Mouse (Mus musculus) B cell, adult (primary cell): ENCODE results near the gene Samd11. TPM values are rescaled to one million over a fixed set of nuclear protein-coding genes. Genes with fewer than 3 reads are reported as not detected.

Experiments
- total RNA-seq: library from RNA; stranded (reverse); gene quantifications from 4 replicates; pipeline ENCODE4 v1.2.4, GENCODE M21; 2023; ENCODE audit not compliant: inconsistent age

Samd11 gene
- 6.6 to 11.7 TPM (median 9.7 TPM) in 4 replicates for total RNA-seq

DNA sequence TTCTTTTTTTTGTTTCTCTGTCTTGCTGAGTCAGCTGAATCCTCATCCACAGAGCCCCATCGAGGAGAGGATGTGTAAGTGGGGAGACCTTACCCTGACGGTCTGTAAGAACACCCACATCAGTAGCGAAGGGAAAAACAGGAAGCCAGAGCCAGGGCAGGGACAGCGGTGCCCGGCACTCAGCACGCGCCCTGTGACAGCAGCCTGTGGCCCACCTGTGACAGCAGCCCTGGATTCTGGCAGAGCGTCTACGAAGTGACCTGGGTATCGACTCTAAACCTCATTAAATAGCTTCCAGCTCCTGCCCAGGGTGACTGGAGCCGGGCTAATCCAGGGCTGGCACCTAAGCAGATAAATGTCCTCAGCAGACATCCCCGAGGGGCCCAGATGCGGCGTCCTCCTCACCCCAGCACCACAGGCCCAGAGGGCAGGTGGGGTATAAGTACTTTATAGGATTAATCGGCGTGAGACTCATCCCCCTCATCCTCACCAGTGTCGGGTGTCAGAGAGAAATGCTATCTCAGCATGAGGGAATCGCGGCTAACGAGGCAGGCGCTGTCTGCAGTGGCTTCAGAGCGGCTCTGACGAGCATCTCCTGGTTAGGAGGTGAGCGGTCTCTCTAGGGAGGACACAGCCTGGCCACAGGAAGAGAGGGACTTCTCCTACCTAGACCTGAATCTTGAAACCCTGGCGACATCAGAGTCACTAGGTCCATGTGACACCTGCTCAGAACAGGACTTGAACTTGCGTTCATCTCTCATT, at the start of gene Samd11:
Gene Samd11, minus strand, starts transcription at position 580 of the 762 bp plus-strand sequence.

GRCm38 (mm10) chr4:156235808-156236533, 19.5 kb downstream of the Samd11 start, which contains the start of gene Noc2l:
Gene Noc2l (plus strand): TSS chr4:156236010.

DNA sequence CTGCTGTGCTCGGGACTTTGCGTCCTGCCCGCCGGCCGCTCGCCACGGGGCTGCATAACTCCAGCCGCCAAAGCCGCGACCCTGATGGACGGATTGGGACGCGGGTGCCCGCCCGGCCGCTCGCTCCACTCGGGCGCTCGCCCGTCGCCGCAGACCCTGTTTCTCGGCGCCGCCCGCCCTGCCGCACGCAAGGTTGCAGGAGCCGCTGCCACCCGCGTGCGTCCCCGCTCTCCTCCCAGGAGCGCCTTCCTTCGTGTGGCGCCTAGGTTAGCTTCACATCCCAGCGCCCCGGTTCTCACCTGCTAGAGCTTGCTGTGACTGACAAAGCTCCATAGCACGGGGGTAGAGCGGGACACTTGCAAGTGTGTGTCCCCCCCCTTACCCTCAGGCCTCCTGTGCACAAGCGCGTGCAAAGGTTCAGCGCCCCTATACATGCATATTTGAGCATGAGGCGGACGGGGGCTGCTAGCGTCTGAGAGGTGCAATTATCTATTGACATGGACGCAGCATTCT, 20.7 kb downstream of the Samd11 start, which contains the start of gene Plekhn1:
Gene Plekhn1, minus strand, starts transcription at position 157 of the 513 bp plus-strand sequence.

GRCm38 (mm10) chr4:156215649-156216048, 39.8 kb downstream of the Samd11 start, which contains the start of gene Perm1:
Gene Perm1 (plus strand): TSS chr4:156215868.

DNA sequence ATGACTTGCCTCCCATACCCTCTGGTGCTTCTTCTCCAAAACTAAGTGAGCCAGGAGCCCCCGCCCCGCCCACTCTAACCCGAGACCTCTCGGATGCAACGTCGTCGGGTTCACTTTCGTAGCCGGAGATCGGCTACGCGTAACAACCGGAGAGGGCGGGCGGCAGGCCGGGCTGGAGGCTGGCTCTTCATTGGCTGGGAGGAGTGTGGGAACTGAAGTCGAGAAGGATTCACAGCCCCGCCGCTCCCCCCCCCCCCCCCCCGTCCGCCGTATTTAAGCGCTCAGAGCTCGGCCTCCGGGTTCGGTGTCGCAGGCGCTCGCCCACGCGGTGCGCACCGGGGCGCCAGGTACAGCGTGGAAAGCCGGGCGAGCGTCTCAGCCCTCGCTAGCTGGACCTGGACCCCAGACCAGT, 52.5 kb downstream of the Samd11 start, which contains the start of gene AW011738:
Gene AW011738, plus strand, starts transcription at position 304 of the 412 bp plus-strand sequence.

DNA sequence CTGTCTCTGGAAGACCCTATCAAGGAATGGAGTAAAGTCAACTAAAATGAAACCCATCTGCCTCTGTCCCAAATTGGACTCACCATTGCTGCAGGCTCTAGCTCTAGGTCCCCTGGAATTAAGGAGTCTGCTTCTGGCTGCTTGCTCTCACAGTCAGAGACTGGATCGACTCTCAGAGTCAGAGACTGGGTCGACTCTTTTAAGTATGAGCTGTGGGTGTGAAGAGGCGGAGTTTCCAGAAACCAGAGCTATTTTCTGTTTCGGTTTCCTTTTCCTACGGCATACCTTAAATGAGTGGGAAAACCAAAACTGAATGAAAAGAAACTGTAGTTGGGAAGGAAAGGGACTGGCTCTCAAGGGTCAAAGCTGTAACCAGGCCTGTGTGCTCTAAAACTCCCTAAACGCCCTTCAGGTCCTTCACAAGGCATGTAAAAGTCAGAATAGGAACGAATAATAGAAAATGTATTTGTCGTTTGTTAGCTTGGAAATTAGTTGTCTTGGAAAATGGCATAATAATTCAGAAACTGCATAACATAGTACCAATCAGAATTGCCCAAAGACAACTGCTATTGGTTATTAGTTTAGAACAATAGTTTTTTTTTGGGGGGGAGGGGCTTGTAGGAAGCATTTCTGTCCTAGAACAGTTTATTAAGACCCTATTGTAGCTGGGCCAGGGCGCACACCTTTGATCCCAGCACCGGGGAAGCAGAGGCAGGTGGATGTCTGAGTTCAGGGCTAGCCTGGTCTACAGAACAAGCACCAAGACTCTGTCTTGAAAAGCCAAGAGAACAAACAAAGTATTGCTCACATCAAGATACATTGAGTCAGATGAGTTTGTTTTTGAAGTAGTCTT, 54.6 kb downstream of the Samd11 start, which contains the start of gene Isg15:
Gene Isg15, minus strand, starts transcription at position 196 of the 853 bp plus-strand sequence.

GRCm38 (mm10) chr4:156197131-156197828, 58.2 kb downstream of the Samd11 start, which contains the start of gene Agrn:
Gene Agrn (minus strand): TSS chr4:156197488.

Other genes starting within 250 kb of the Samd11 start
- 6.0 to 9.5 TPM (median 7.1 TPM) in 4 replicates for gene Tnfrsf4, start 241.8 kb downstream of the Samd11 start, total RNA-seq
- gene Tnfrsf18, start 229.5 kb downstream of the Samd11 start, total RNA-seq = 13.5 to 16.3 TPM (median 14.2 TPM) in 4 replicates
- gene Ttll10, start 196.2 kb downstream of the Samd11 start, total RNA-seq = not detected in 4 replicates
- gene 9430015G10Rik, start 145.7 kb downstream of the Samd11 start, total RNA-seq = 49.2 to 80.5 TPM (median 61.4 TPM) in 4 replicates
- gene Rnf223, start 125.1 kb downstream of the Samd11 start, total RNA-seq = 0.67 to 1.3 TPM (median 0.90 TPM) in 4 replicates
- gene Agrn, start 58.2 kb downstream of the Samd11 start, total RNA-seq = 2.6 to 4.3 TPM (median 3.5 TPM) in 4 replicates
- 5.4 to 10.8 TPM (median 7.2 TPM) in 4 replicates for gene Isg15, start 54.8 kb downstream of the Samd11 start, total RNA-seq
- gene AW011738, start 52.4 kb downstream of the Samd11 start, total RNA-seq = 8.0 to 11.2 TPM (median 9.5 TPM) in 4 replicates
- 0.32 to 0.58 TPM (median 0.39 TPM) in 3 of 4 replicates, not detected in the other for gene Perm1, start 39.8 kb downstream of the Samd11 start, total RNA-seq
- 39.6 to 41.2 TPM (median 39.8 TPM) in 4 replicates for gene Plekhn1, start 20.8 kb downstream of the Samd11 start, total RNA-seq
- gene Noc2l, start 19.6 kb downstream of the Samd11 start, total RNA-seq = 91.6 to 108 TPM (median 97.3 TPM) in 4 replicates
- not detected in 4 replicates for gene Vmn2r-ps159, start 75.4 kb upstream of the Samd11 start, total RNA-seq